ENCODE assay signal across 22 mouse cellular contexts in the genomic region with DNA sequence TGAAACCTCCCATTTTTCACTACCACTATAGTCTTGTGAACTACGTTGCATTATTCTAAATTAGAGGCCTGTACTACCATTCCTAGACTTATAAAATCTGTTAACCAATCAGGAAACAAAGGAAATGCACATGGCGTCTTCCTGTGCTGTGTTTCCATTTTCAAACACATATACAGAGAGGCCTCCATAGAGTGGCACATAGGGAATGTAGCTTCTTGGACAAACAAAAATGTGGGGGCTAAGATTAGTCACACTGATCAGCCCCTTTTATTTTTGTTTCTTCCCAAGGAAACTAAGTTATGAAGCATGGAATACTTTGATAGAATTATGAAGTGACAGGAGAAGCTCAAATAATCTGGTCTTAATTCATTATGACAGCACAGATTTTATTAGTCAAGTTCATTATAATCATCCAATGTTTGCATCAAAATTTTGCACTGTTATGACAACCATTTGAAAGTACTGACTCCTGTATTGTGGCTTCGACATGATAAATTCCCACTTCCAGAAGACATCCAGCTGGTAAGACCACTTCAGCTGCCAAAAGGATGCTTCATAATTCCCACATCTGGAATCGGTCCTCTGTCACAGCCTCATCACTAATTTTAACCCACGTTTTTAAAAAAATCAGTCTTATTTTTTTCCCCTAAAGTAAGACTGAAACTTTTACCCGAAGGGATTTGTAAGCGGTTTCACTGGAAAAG.
DNase-seq lines count a peak whose midpoint lies in the region; ATAC-seq and TF ChIP-seq lines count a peak whose summit lies in the region.
"Had no signal": no experiment of that assay in that cellular context is flagged by ENCODE, and none has a peak within 500 bp of the region (broad histone marks: within the 10 kb centered on the region; RNA-seq: fewer than 3 reads in every experiment).

No protein-coding gene starts in this region.

- 62% methylated on average over 7 of the region's 7 CpGs for WGBS in lung, postnatal 0 days

- intact Hi-C loops in heart, postnatal 10 days (cut with DNase I), result no loop called here
- intact Hi-C loops in heart, postnatal 25 days (cut with DNase I), result no loop called here

- H3K36me3 ChIP-seq in lung, postnatal 0 days (ENCODE audit: insufficient read depth, low read length), result no peaks in the 10 kb centered on the region
- H3K36me3 ChIP-seq: embryonic facial prominence, embryonic 13.5 days; forebrain, embryonic 10.5 days; G1E; heart, embryonic 13.5 days; hindbrain, embryonic 13.5 days had no signal

- ATAC-seq in lung, postnatal 0 days, result peak; percentile 88
- ATAC-seq: CD4-positive, CD25-positive, alpha-beta regulatory T cell, adult 4 months; forebrain, embryonic 14.5 days; hindbrain, postnatal 0 days had no signal

- no peaks in the 10 kb centered on the region for H3K27me3 ChIP-seq in lung, postnatal 0 days (replicated peaks; ENCODE audit: insufficient read depth, low read length)
- H3K27me3 ChIP-seq: heart, embryonic 13.5 days; hindbrain, embryonic 13.5 days had no signal

- peak; percentile 27 to 31 for DNase-seq in heart, postnatal 10 days
- DNase-seq in heart, adult 9 months (ENCODE audit: low spot score in 2 of 2), result no peak
- DNase-seq in lung, postnatal 0 days (ENCODE audit: low spot score), result peak; percentile 74
- DNase-seq in lung, postnatal 4 days, result no peak
- DNase-seq in lung, postnatal 10 days, result peak; percentile 20
- no peak for DNase-seq in cerebellum, adult 9-11 months
- no peak for DNase-seq in heart, postnatal 25 days (ENCODE audit: low spot score)
- DNase-seq: adrenal gland, adult 8-10 months; adrenal gland, postnatal 36 days; cerebellum, adult 8-10 months; cerebellum, postnatal 25 days; gastrocnemius, adult 2 months; gastrocnemius, postnatal 25 days had no signal

- no peak overlapping the region for H3K4me3 ChIP-seq in lung, postnatal 0 days (ENCODE audit: low read depth, low read length)
- H3K4me3 ChIP-seq: embryonic facial prominence, embryonic 13.5 days; erythroblast, embryonic 14.5 days; forebrain, embryonic 10.5 days; gastrocnemius, adult 2 months; heart, embryonic 13.5 days; hindbrain, embryonic 13.5 days had no signal

- H3K27ac ChIP-seq in lung, postnatal 0 days (ENCODE audit: low read length), result no peak overlapping the region
- H3K27ac ChIP-seq: embryonic facial prominence, embryonic 13.5 days; forebrain, embryonic 10.5 days; gastrocnemius, adult 2 months; heart, embryonic 13.5 days; hindbrain, embryonic 13.5 days; hindbrain, postnatal 0 days had no signal

- H3K9me3 ChIP-seq in lung, postnatal 0 days (ENCODE audit: low read length), result no peaks in the 10 kb centered on the region
- H3K9me3 ChIP-seq: embryonic facial prominence, embryonic 13.5 days; forebrain, embryonic 10.5 days; G1E; heart, embryonic 13.5 days; hindbrain, embryonic 13.5 days had no signal

- H3K4me1 ChIP-seq in lung, postnatal 0 days (ENCODE audit: insufficient read depth, low read depth, low read length), result no peaks in the 10 kb centered on the region
- H3K4me1 ChIP-seq: heart, embryonic 13.5 days; hindbrain, embryonic 13.5 days had no signal

- TF ChIP-seq EP300 in lung, postnatal 0 days (IDR thresholded peaks at IDR 0.05), result peak; percentile 10; the same call in 1 of the 2 replicates

- no peak overlapping the region for H3K4me2 ChIP-seq in lung, postnatal 0 days (replicated peaks; ENCODE audit: low read depth, low read length)
- H3K4me2 ChIP-seq: embryonic facial prominence, embryonic 13.5 days; heart, embryonic 13.5 days; hindbrain, embryonic 13.5 days had no signal

- no peak for TF ChIP-seq CTCF in lung, postnatal 0 days (IDR thresholded peaks at IDR 0.05)

- no peak overlapping the region for H3K9ac ChIP-seq in lung, postnatal 0 days (replicated peaks; ENCODE audit: low read depth)
- H3K9ac ChIP-seq: embryonic facial prominence, embryonic 13.5 days; heart, embryonic 13.5 days; hindbrain, embryonic 13.5 days had no signal

Comparison
In these comparisons a context has a peak if more than half of its experiments do, and no peak if none do; other contexts are left out.
1. DNase-seq: peak in heart, postnatal 10 days (2 of 2), lung, postnatal 0 days (single experiment) and lung, postnatal 10 days (single experiment); none in heart, adult 9 months (0 of 2), lung, postnatal 4 days (0 of 2), cerebellum, adult 9-11 months (single experiment) and heart, postnatal 25 days (single experiment).